Comparison of ENCODE assay signal across 1 mouse cellular context in the genomic region with DNA sequence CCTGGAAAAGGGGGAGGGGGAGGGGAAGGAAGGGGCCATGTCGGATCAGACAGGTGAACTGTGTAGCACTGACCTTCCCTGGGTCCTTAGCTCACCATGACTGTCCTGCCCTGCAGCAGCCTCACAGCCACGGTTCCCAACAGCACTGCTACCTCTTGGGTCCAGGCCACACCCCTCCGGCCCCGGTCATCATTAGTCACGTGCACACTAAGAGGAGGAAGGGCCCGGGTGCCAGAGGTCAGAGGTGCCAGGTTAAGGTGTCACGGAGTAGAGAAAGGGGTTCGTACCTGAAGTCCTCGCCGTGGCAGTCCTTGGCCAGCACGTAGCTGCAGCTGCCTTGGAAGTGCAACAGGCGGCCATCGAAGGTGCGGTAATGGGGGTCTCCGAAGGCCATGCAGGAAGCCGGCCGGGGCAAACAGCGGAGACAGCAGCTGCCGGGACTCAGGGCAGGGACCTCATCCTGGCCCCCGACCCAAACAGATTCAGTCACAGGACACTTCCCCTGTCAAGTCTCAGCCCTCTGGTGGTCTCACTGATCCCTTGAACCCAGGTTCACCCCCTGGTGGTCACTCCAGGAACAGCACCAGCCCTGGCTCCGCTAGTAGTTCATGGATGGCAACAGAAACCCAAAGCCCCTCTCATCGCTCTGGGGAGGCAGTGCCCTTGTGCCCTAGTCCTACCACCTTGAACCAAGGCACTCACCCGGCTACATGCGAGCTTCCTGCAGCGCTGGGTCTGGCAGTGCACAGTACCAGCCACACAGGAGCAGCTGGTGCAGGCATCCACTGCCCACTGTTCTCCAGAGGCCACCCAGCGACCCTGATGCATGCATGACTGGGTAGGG.
TF ChIP-seq lines count a peak whose summit lies in the region.

No protein-coding gene starts in this region.

TF ChIP-seq in MEL, 35 proteins besides CTCF, POLR2A, EP300 and RAD21:
- no peak for TF ChIP-seq GABPA (IDR thresholded peaks at IDR 0.05; ENCODE audit: low read depth, low read length)
- TF ChIP-seq SMC3 (IDR thresholded peaks at IDR 0.05; ENCODE audit: low read depth, low read length) = peak; percentile 73
- no peak for TF ChIP-seq MAX (IDR thresholded peaks at IDR 0.05; ENCODE audit: low read length)
